Mouse (Mus musculus): ENCODE data around the gene Ehbp1. TPM values are rescaled to one million over a fixed set of nuclear protein-coding genes. Genes with fewer than 3 reads are reported as not detected.

Gene Ehbp1
- polyA plus RNA-seq, 1 experiment from 2014 or later: 3.4 TPM

- peaks cover 39% of the 10 kb centered on the region for H3K4me1 ChIP-seq
These were observed 160.3 kb downstream of the Ehbp1 start for GRCm38 (mm10) chr11:22181530-22182501.

GRCm38 (mm10) chr11:22180146-22180545, 161.9 kb downstream of the Ehbp1 start:
- Histone ChIP-seq H3K36me3 (no peaks in the 10 kb centered on the region), H3K27ac (no peak overlapping the region), H3K4me2 (no peak overlapping the region), H3K4me3 (no peak overlapping the region), H3K27me3 (replicated peaks) (no peaks in the 10 kb centered on the region), H3K9ac (no peak overlapping the region), H3K4me1 (peaks cover 50% of the 10 kb centered on the region), H3K9me3 (replicated peaks) (no peaks in the 10 kb centered on the region)
- no peak for ATAC-seq

More at GRCm38 (mm10) chr11:22181530-22182501, 160.3 kb downstream of the Ehbp1 start:
- Histone ChIP-seq H3K27ac (peak overlapping the region; percentile 74), H3K4me3 (no peak overlapping the region), H3K36me3 (no peaks in the 10 kb centered on the region), H3K9me3 (replicated peaks) (no peaks in the 10 kb centered on the region), H3K4me2 (peak overlapping the region; percentile 38), H3K9ac (0 out of 2 replicates have a peak overlapping the region, but pooled peaks have one; percentile 17), H3K27me3 (replicated peaks) (no peaks in the 10 kb centered on the region)
- WGBS (ENCODE audit: insufficient replicate concordance): 35% methylated on average over 8 of the region's 8 CpGs
- ATAC-seq: peak; percentile 86

- Histone ChIP-seq H3K9me3 (replicated peaks) (no peaks in the 10 kb centered on the region), H3K4me1 (peaks cover 53% of the 10 kb centered on the region), H3K36me3 (no peaks in the 10 kb centered on the region), H3K9ac (peak overlapping the region; percentile 9; the same call in 1 of the 2 replicates), H3K4me2 (peak overlapping the region; percentile 44), H3K27me3 (replicated peaks) (no peaks in the 10 kb centered on the region), H3K4me3 (peak overlapping the region; percentile 1; the same call in 1 of the 2 replicates), H3K27ac (peak overlapping the region; percentile 80)
- peak; percentile 93 for ATAC-seq
- WGBS (ENCODE audit: insufficient replicate concordance): 21% methylated on average over 1 of the region's 1 CpGs
These were observed 163.5 kb downstream of the Ehbp1 start for GRCm38 (mm10) chr11:22178569-22178968.

- no peak overlapping the region for H3K9ac ChIP-seq
- H3K36me3 ChIP-seq: peaks cover 11% of the 10 kb centered on the region
- whole genome bisulfite sequencing (ENCODE audit: insufficient replicate concordance): 80% methylated on average over 3 of the region's 3 CpGs
- peaks cover 44% of the 10 kb centered on the region for H3K4me1 ChIP-seq
- ATAC-seq: no peak
- H3K27ac ChIP-seq: no peak overlapping the region
- no peaks in the 10 kb centered on the region for H3K9me3 ChIP-seq (replicated peaks)
- H3K4me3 ChIP-seq: no peak overlapping the region
- no peaks in the 10 kb centered on the region for H3K27me3 ChIP-seq (replicated peaks)
- no peak overlapping the region for H3K4me2 ChIP-seq
These were observed 167.8 kb downstream of the Ehbp1 start for GRCm38 (mm10) chr11:22174311-22174710.

- peaks cover 30% of the 10 kb centered on the region for H3K4me1 ChIP-seq
- peak overlapping the region; percentile 74 for H3K27ac ChIP-seq
- WGBS (ENCODE audit: insufficient replicate concordance): 39% methylated on average over 6 of the region's 6 CpGs
- peak overlapping the region; percentile 55 for H3K4me2 ChIP-seq
- peak overlapping the region; percentile 28 for H3K4me3 ChIP-seq
- peak; percentile 90 for ATAC-seq
- no peaks in the 10 kb centered on the region for H3K27me3 ChIP-seq (replicated peaks)
- H3K9me3 ChIP-seq (replicated peaks): no peaks in the 10 kb centered on the region
- peaks cover 22% of the 10 kb centered on the region for H3K36me3 ChIP-seq
- H3K9ac ChIP-seq: peak overlapping the region; percentile 15; the same call in 1 of the 2 replicates
These were observed 171.0 kb downstream of the Ehbp1 start for GRCm38 (mm10) chr11:22170962-22171638.

GRCm38 (mm10) chr11:22157882-22158281, 184.2 kb downstream of the Ehbp1 start:
- H3K27ac ChIP-seq: no peak overlapping the region
- H3K36me3 ChIP-seq: no peaks in the 10 kb centered on the region
- WGBS (ENCODE audit: insufficient replicate concordance): 80% methylated on average over 4 of the region's 4 CpGs
- H3K4me2 ChIP-seq: no peak overlapping the region
- H3K4me1 ChIP-seq: no peaks in the 10 kb centered on the region
- no peak overlapping the region for H3K9ac ChIP-seq
- H3K27me3 ChIP-seq (replicated peaks): no peaks in the 10 kb centered on the region
- ATAC-seq: no peak
- no peak overlapping the region for H3K4me3 ChIP-seq
- no peaks in the 10 kb centered on the region for H3K9me3 ChIP-seq (replicated peaks)

- no peak for ATAC-seq
- Histone ChIP-seq H3K27ac (no peak overlapping the region), H3K9ac (no peak overlapping the region), H3K27me3 (replicated peaks) (no peaks in the 10 kb centered on the region), H3K4me2 (no peak overlapping the region), H3K4me3 (no peak overlapping the region), H3K4me1 (no peaks in the 10 kb centered on the region), H3K36me3 (no peaks in the 10 kb centered on the region), H3K9me3 (replicated peaks) (no peaks in the 10 kb centered on the region)
- 75% methylated on average over 2 of the region's 2 CpGs for WGBS (ENCODE audit: insufficient replicate concordance)
These were observed 185.9 kb downstream of the Ehbp1 start for GRCm38 (mm10) chr11:22156182-22156581.

- no peak overlapping the region for H3K4me2 ChIP-seq
- 76% methylated on average over 3 of the region's 3 CpGs for WGBS (ENCODE audit: insufficient replicate concordance)
- H3K4me1 ChIP-seq: no peaks in the 10 kb centered on the region
- H3K9ac ChIP-seq: no peak overlapping the region
- H3K27me3 ChIP-seq (replicated peaks): no peaks in the 10 kb centered on the region
- 0 out of 2 replicates have a peak, but pooled peaks cover under 1% of the 10 kb centered on the region for H3K36me3 ChIP-seq
- H3K9me3 ChIP-seq (replicated peaks): no peaks in the 10 kb centered on the region
- ATAC-seq: no peak
- H3K4me3 ChIP-seq: no peak overlapping the region
- no peak overlapping the region for H3K27ac ChIP-seq
These were observed 186.6 kb downstream of the Ehbp1 start for GRCm38 (mm10) chr11:22155366-22156095.

GRCm38 (mm10) chr11:22154501-22155294, 187.4 kb downstream of the Ehbp1 start:
- no peak overlapping the region for H3K27ac ChIP-seq

GRCm38 (mm10) chr11:22140737-22141136, 201.4 kb downstream of the Ehbp1 start:
- WGBS (ENCODE audit: insufficient replicate concordance): 81% methylated on average over 2 of the region's 2 CpGs
- Histone ChIP-seq H3K27ac (no peak overlapping the region), H3K36me3 (peaks cover under 1% of the 10 kb centered on the region; the same call in 1 of the 2 replicates), H3K9ac (no peak overlapping the region), H3K4me3 (no peak overlapping the region), H3K9me3 (replicated peaks) (no peaks in the 10 kb centered on the region), H3K4me1 (no peaks in the 10 kb centered on the region), H3K27me3 (replicated peaks) (no peaks in the 10 kb centered on the region), H3K4me2 (no peak overlapping the region)
- ATAC-seq: no peak

More at GRCm38 (mm10) chr11:22154501-22155294, 187.4 kb downstream of the Ehbp1 start:
- no peaks in the 10 kb centered on the region for H3K4me1 ChIP-seq
- no peaks in the 10 kb centered on the region for H3K27me3 ChIP-seq (replicated peaks)
- 83% methylated on average over 9 of the region's 9 CpGs for WGBS (ENCODE audit: insufficient replicate concordance)
- H3K4me2 ChIP-seq: no peak overlapping the region
- peaks cover 5% of the 10 kb centered on the region for H3K36me3 ChIP-seq
- no peaks in the 10 kb centered on the region for H3K9me3 ChIP-seq (replicated peaks)
- ATAC-seq: no peak
- no peak overlapping the region for H3K4me3 ChIP-seq
- H3K9ac ChIP-seq: no peak overlapping the region

GRCm38 (mm10) chr11:22138466-22138865, 203.6 kb downstream of the Ehbp1 start:
- H3K9me3 ChIP-seq (replicated peaks): no peaks in the 10 kb centered on the region
- H3K4me1 ChIP-seq: no peaks in the 10 kb centered on the region
- no peak overlapping the region for H3K9ac ChIP-seq
- no peaks in the 10 kb centered on the region for H3K27me3 ChIP-seq (replicated peaks)
- ATAC-seq: no peak
- H3K4me2 ChIP-seq: no peak overlapping the region
- H3K36me3 ChIP-seq: no peaks in the 10 kb centered on the region
- no peak overlapping the region for H3K4me3 ChIP-seq
- no peak overlapping the region for H3K27ac ChIP-seq

Data from liver, embryonic 12.5 days (tissue).